ENCODE assay signal across 24 mouse cellular contexts in genomic region chr1:18956276-18956675, GRCm38 (mm10).
A peak's percentile ranks its signal among the peaks of the same experiment; 100 is the strongest.
DNase-seq lines count a peak whose midpoint lies in the region; ATAC-seq lines count a peak whose summit lies in the region.
"Had no signal": no experiment of that assay in that cellular context is flagged by ENCODE, and none has a peak within 500 bp of the region (broad histone marks: within the 10 kb centered on the region; RNA-seq: fewer than 3 reads in every experiment).

No protein-coding gene starts in this region.

- H3K9ac ChIP-seq in embryonic facial prominence, embryonic 14.5 days (ENCODE audit: low read depth, low read length) = no peak overlapping the region
- no peak overlapping the region for H3K9ac ChIP-seq in neural tube, embryonic 13.5 days
- H3K9ac ChIP-seq in neural tube, embryonic 15.5 days (replicated peaks) = no peak overlapping the region
- H3K9ac ChIP-seq: embryonic facial prominence, embryonic 13.5 days; forebrain, embryonic 12.5 days had no signal

- H3K27me3 ChIP-seq in embryonic facial prominence, embryonic 14.5 days (replicated peaks; ENCODE audit: control insufficient read depth, insufficient read depth, low read length) = no peaks in the 10 kb centered on the region
- no peaks in the 10 kb centered on the region for H3K27me3 ChIP-seq in embryonic facial prominence, embryonic 10.5 days (replicated peaks; ENCODE audit: low read depth, poor library complexity, severe bottlenecking)
- no peaks in the 10 kb centered on the region for H3K27me3 ChIP-seq in neural tube, embryonic 13.5 days
- H3K27me3 ChIP-seq in neural tube, embryonic 15.5 days (replicated peaks) = no peaks in the 10 kb centered on the region
- H3K27me3 ChIP-seq: CH12.LX; embryonic facial prominence, embryonic 13.5 days; forebrain, embryonic 12.5 days had no signal

- ATAC-seq in embryonic facial prominence, embryonic 14.5 days (ENCODE audit: low read depth) = no peak
- ATAC-seq in neural tube, embryonic 13.5 days (ENCODE audit: low read depth) = peak; percentile 85
- ATAC-seq in neural tube, embryonic 15.5 days (ENCODE audit: low FRiP score) = peak; percentile 38; the same call in 1 of the 2 replicates
- ATAC-seq: activated CD4-positive, CD25-positive, alpha-beta regulatory T cell, adult 4 months; CD4-positive, CD25-positive, alpha-beta regulatory T cell, adult 4 months; forebrain, embryonic 14.5 days; forebrain, embryonic 16.5 days; Patski had no signal

- H3K4me2 ChIP-seq in embryonic facial prominence, embryonic 14.5 days (ENCODE audit: low read depth, low read length) = no peak overlapping the region
- no peak overlapping the region for H3K4me2 ChIP-seq in neural tube, embryonic 13.5 days
- no peak overlapping the region for H3K4me2 ChIP-seq in neural tube, embryonic 15.5 days
- H3K4me2 ChIP-seq: embryonic facial prominence, embryonic 13.5 days; forebrain, embryonic 12.5 days had no signal

- H3K36me3 ChIP-seq in embryonic facial prominence, embryonic 14.5 days (ENCODE audit: control insufficient read depth, insufficient read depth, low read length) = no peaks in the 10 kb centered on the region
- H3K36me3 ChIP-seq in embryonic facial prominence, embryonic 10.5 days (replicated peaks) = no peaks in the 10 kb centered on the region
- H3K36me3 ChIP-seq in neural tube, embryonic 13.5 days = no peaks in the 10 kb centered on the region
- H3K36me3 ChIP-seq in neural tube, embryonic 15.5 days = no peaks in the 10 kb centered on the region
- H3K36me3 ChIP-seq: embryonic facial prominence, embryonic 13.5 days; forebrain, embryonic 10.5 days; forebrain, embryonic 12.5 days; G1E had no signal

- DNase-seq in embryonic facial prominence, embryonic 14.5 days (ENCODE audit: low spot score) = peak; percentile 10
- DNase-seq in embryonic facial prominence, embryonic 10.5 days (ENCODE audit: low spot score) = no peak
- DNase-seq in layer of hippocampus, adult 9-11 months = no peak
- DNase-seq: adrenal gland, adult 8-10 months; adrenal gland, postnatal 14 days; adrenal gland, postnatal 36 days; B cell, adult 2 months; cerebellum, adult 11-12 months; cerebellum, adult 2 months; cerebellum, adult 9-10 months; cerebellum, postnatal 10 days; cerebellum, postnatal 25 days had no signal

- H3K4me1 ChIP-seq in embryonic facial prominence, embryonic 14.5 days (ENCODE audit: control insufficient read depth, insufficient read depth, low read length) = no peaks in the 10 kb centered on the region
- peaks cover 4% of the 10 kb centered on the region for H3K4me1 ChIP-seq in embryonic facial prominence, embryonic 10.5 days
- H3K4me1 ChIP-seq in neural tube, embryonic 13.5 days (replicated peaks) = no peaks in the 10 kb centered on the region
- H3K4me1 ChIP-seq in neural tube, embryonic 15.5 days = no peaks in the 10 kb centered on the region
- H3K4me1 ChIP-seq: embryonic facial prominence, embryonic 13.5 days; forebrain, embryonic 12.5 days had no signal

- no peak overlapping the region for H3K27ac ChIP-seq in embryonic facial prominence, embryonic 14.5 days (replicated peaks; ENCODE audit: low read depth, low read length)
- no peak overlapping the region for H3K27ac ChIP-seq in embryonic facial prominence, embryonic 10.5 days (replicated peaks)
- no peak overlapping the region for H3K27ac ChIP-seq in neural tube, embryonic 13.5 days (replicated peaks)
- no peak overlapping the region for H3K27ac ChIP-seq in neural tube, embryonic 15.5 days (replicated peaks)
- H3K27ac ChIP-seq: embryonic facial prominence, embryonic 13.5 days; forebrain, embryonic 10.5 days; forebrain, embryonic 12.5 days had no signal

- no peaks in the 10 kb centered on the region for H3K9me3 ChIP-seq in embryonic facial prominence, embryonic 14.5 days (ENCODE audit: control insufficient read depth, low read length)
- no peaks in the 10 kb centered on the region for H3K9me3 ChIP-seq in embryonic facial prominence, embryonic 10.5 days
- no peaks in the 10 kb centered on the region for H3K9me3 ChIP-seq in neural tube, embryonic 13.5 days
- no peaks in the 10 kb centered on the region for H3K9me3 ChIP-seq in neural tube, embryonic 15.5 days (replicated peaks)
- H3K9me3 ChIP-seq: embryonic facial prominence, embryonic 13.5 days; forebrain, embryonic 10.5 days; forebrain, embryonic 12.5 days; G1E had no signal

- no peak overlapping the region for H3K4me3 ChIP-seq in embryonic facial prominence, embryonic 14.5 days (ENCODE audit: low read depth, low read length)
- no peak overlapping the region for H3K4me3 ChIP-seq in embryonic facial prominence, embryonic 10.5 days
- no peak overlapping the region for H3K4me3 ChIP-seq in neural tube, embryonic 13.5 days
- H3K4me3 ChIP-seq in neural tube, embryonic 15.5 days (replicated peaks) = no peak overlapping the region
- H3K4me3 ChIP-seq: embryonic facial prominence, embryonic 13.5 days; forebrain, embryonic 10.5 days; forebrain, embryonic 12.5 days had no signal

- WGBS in embryonic facial prominence, embryonic 14.5 days = 72% methylated on average over 1 of the region's 1 CpGs
- 86% methylated on average over 1 of the region's 1 CpGs for WGBS in embryonic facial prominence, embryonic 10.5 days
- WGBS in neural tube, embryonic 13.5 days = 73% methylated on average over 1 of the region's 1 CpGs
- WGBS in neural tube, embryonic 15.5 days = 65% methylated on average over 1 of the region's 1 CpGs
